Mouse (Mus musculus): Measurements from ENCODE around the gene Apeh. TPM values are rescaled to one million over a fixed set of nuclear protein-coding genes. Genes with fewer than 3 reads are reported as not detected.
A peak's percentile ranks its signal among the peaks of the same experiment; 100 is the strongest.

The Apeh gene
- total and polyA plus RNA-seq, 2 experiments: 53.3 to 116 TPM

- H3K4me3 ChIP-seq (ENCODE audit: insufficient read depth, low read depth, low read length): no peak overlapping the region
- peaks cover 20% of the 10 kb centered on the region; the same call in 1 of the 2 replicates for H3K36me3 ChIP-seq (ENCODE audit: control insufficient read depth, insufficient read depth, low read length)
- no peak overlapping the region for H3K9ac ChIP-seq (ENCODE audit: low read depth, low read length)
- no peak overlapping the region for H3K27ac ChIP-seq (replicated peaks; ENCODE audit: insufficient read depth, low read depth, low read length)
- TF ChIP-seq CTCF (IDR thresholded peaks at IDR 0.05; ENCODE audit: low read depth, low read length): peak; percentile 70
- TF ChIP-seq POLR2A (IDR thresholded peaks at IDR 0.05; ENCODE audit: extremely low read depth, insufficient read depth, low read length): no peak
- no peaks in the 10 kb centered on the region for H3K27me3 ChIP-seq (ENCODE audit: control insufficient read depth, insufficient read depth, low read length)
- H3K4me1 ChIP-seq (ENCODE audit: control insufficient read depth, insufficient read depth, low read length): peaks cover 11% of the 10 kb centered on the region
- no peaks in the 10 kb centered on the region for H3K79me2 ChIP-seq (ENCODE audit: control insufficient read depth, insufficient read depth, low read length)
- 31% methylated on average over 8 of the region's 8 CpGs for WGBS
- DNase-seq (ENCODE audit: extremely low read depth, low read depth, low spot score): peak; percentile 75
Measured at GRCm38 (mm10) chr9:108067900-108068299, 26.5 kb downstream of the Apeh start.

GRCm38 (mm10) chr9:108067199-108067598, 27.2 kb downstream of the Apeh start:
- Histone ChIP-seq H3K36me3 (ENCODE audit: control insufficient read depth, insufficient read depth, low read length) (peaks cover 24% of the 10 kb centered on the region; the same call in 1 of the 2 replicates), H3K9ac (ENCODE audit: low read depth, low read length) (no peak overlapping the region), H3K4me1 (ENCODE audit: control insufficient read depth, insufficient read depth, low read length) (peaks cover 5% of the 10 kb centered on the region), H3K27ac (replicated peaks; ENCODE audit: insufficient read depth, low read depth, low read length) (no peak overlapping the region), H3K79me2 (ENCODE audit: control insufficient read depth, insufficient read depth, low read length) (no peaks in the 10 kb centered on the region), H3K4me3 (ENCODE audit: insufficient read depth, low read depth, low read length) (no peak overlapping the region), H3K27me3 (ENCODE audit: control insufficient read depth, insufficient read depth, low read length) (no peaks in the 10 kb centered on the region)
- DNase-seq (ENCODE audit: extremely low read depth, low read depth, low spot score): no peak
- 97% methylated on average over 7 of the region's 7 CpGs for WGBS
- TF ChIP-seq CTCF (IDR thresholded peaks at IDR 0.05; ENCODE audit: low read depth, low read length) (no peak), POLR2A (IDR thresholded peaks at IDR 0.05; ENCODE audit: extremely low read depth, insufficient read depth, low read length) (no peak)

GRCm38 (mm10) chr9:108065491-108066011, 28.9 kb downstream of the Apeh start:
- no peak overlapping the region for H3K4me3 ChIP-seq (ENCODE audit: insufficient read depth, low read depth, low read length)
- 64% methylated on average over 5 of the region's 5 CpGs for WGBS
- H3K27me3 ChIP-seq (ENCODE audit: control insufficient read depth, insufficient read depth, low read length): no peaks in the 10 kb centered on the region
- H3K79me2 ChIP-seq (ENCODE audit: control insufficient read depth, insufficient read depth, low read length): no peaks in the 10 kb centered on the region
- H3K36me3 ChIP-seq (ENCODE audit: control insufficient read depth, insufficient read depth, low read length): peaks cover 20% of the 10 kb centered on the region; the same call in 1 of the 2 replicates
- DNase-seq (ENCODE audit: extremely low read depth, low read depth, low spot score): no peak
- no peak overlapping the region for H3K9ac ChIP-seq (ENCODE audit: low read depth, low read length)
- no peaks in the 10 kb centered on the region for H3K4me1 ChIP-seq (ENCODE audit: control insufficient read depth, insufficient read depth, low read length)
- no peak overlapping the region for H3K27ac ChIP-seq (replicated peaks; ENCODE audit: insufficient read depth, low read depth, low read length)
- TF ChIP-seq POLR2A (IDR thresholded peaks at IDR 0.05; ENCODE audit: extremely low read depth, insufficient read depth, low read length): no peak
- peak; percentile 75 for TF ChIP-seq CTCF (IDR thresholded peaks at IDR 0.05; ENCODE audit: low read depth, low read length)

DNA sequence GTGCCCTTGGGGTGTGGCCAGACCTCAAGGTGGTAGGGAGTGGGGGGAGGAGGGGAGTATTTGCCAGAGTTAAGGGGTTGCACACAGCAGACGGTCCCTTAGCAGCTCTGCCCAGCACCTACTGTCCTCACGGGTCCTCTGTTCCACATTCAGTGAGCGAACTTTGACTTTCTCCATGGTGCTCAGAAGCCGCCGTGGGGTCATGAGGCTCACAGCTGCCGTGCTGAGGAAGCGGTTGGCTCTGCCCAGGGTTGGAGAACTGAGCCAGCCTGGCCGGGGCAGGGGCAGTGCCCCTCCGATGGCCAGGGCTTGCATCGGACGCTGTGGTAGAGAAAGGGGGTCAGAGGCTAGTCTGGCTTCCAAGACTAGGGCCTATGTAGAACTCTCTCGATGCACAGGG, 31.0 kb downstream of the Apeh start:
- H3K36me3 ChIP-seq (ENCODE audit: control insufficient read depth, insufficient read depth, low read length): peaks cover 16% of the 10 kb centered on the region; the same call in 1 of the 2 replicates
- no peak overlapping the region for H3K9ac ChIP-seq (ENCODE audit: low read depth, low read length)
- 83% methylated on average over 12 of the region's 12 CpGs for WGBS
- TF ChIP-seq CTCF (IDR thresholded peaks at IDR 0.05; ENCODE audit: low read depth, low read length) (no peak), POLR2A (IDR thresholded peaks at IDR 0.05; ENCODE audit: extremely low read depth, insufficient read depth, low read length) (no peak)
- no peaks in the 10 kb centered on the region for H3K27me3 ChIP-seq (ENCODE audit: control insufficient read depth, insufficient read depth, low read length)
- H3K27ac ChIP-seq (replicated peaks; ENCODE audit: insufficient read depth, low read depth, low read length): no peak overlapping the region
- H3K4me1 ChIP-seq (ENCODE audit: control insufficient read depth, insufficient read depth, low read length): no peaks in the 10 kb centered on the region
- no peaks in the 10 kb centered on the region for H3K79me2 ChIP-seq (ENCODE audit: control insufficient read depth, insufficient read depth, low read length)
- DNase-seq (ENCODE audit: extremely low read depth, low read depth, low spot score): no peak
- no peak overlapping the region for H3K4me3 ChIP-seq (ENCODE audit: insufficient read depth, low read depth, low read length)

DNA sequence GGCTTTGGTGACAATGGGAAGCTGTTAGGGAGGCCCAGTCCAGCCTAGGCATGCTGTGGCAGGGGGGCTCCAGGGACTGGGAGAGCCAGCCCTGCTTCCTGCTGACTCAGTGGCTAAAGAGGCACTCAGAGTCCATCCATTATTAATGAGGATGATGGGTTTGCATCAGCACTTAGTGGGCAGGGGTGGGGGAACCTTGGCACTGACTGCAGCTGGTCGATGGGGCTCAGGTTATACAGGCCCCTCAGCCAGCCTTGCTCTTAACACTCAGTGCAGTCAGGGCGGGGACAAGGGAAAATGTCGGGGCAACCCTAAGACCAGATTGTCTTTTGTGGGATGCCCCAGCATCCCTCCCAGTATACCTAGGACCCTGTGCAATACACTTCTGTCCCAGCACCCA, 32.3 kb downstream of the Apeh start:
- H3K36me3 ChIP-seq (ENCODE audit: control insufficient read depth, insufficient read depth, low read length): peaks cover 16% of the 10 kb centered on the region; the same call in 1 of the 2 replicates

DNA sequence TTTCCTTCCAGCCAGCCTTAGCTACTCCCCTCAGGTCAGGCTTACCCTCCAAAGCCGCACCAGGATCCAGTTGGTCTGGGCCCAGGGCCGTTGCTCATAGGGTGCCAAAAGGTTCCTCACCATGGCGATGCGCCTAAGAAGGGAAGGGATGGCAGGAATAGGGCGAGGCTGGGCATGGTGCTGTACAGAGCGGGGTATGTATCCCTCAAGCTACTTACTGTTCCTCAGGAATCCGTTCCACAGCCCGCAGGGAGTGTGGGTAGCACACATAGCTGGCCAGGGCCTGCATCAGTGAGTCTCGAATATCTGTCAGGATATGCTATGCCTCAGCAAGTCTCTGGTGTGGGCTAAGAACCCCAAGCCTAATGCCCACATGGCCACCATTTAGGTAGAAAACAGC, 36.1 kb downstream of the Apeh start:
- 92% methylated on average over 9 of the region's 9 CpGs for WGBS
- no peak for DNase-seq (ENCODE audit: extremely low read depth, low read depth, low spot score)
- H3K4me1 ChIP-seq (ENCODE audit: control insufficient read depth, insufficient read depth, low read length): peaks cover 22% of the 10 kb centered on the region
- H3K27me3 ChIP-seq (ENCODE audit: control insufficient read depth, insufficient read depth, low read length): no peaks in the 10 kb centered on the region
- no peak overlapping the region for H3K9ac ChIP-seq (ENCODE audit: low read depth, low read length)
- H3K79me2 ChIP-seq (ENCODE audit: control insufficient read depth, insufficient read depth, low read length): no peaks in the 10 kb centered on the region
- H3K27ac ChIP-seq (replicated peaks; ENCODE audit: insufficient read depth, low read depth, low read length): no peak overlapping the region
- H3K4me3 ChIP-seq (ENCODE audit: insufficient read depth, low read depth, low read length): no peak overlapping the region
- peaks cover 12% of the 10 kb centered on the region; the same call in 1 of the 2 replicates for H3K36me3 ChIP-seq (ENCODE audit: control insufficient read depth, insufficient read depth, low read length)
- TF ChIP-seq POLR2A (IDR thresholded peaks at IDR 0.05; ENCODE audit: extremely low read depth, insufficient read depth, low read length) (no peak), CTCF (IDR thresholded peaks at IDR 0.05; ENCODE audit: low read depth, low read length) (no peak)

More for the DNA sequence above, 32.3 kb downstream of the Apeh start:
- Histone ChIP-seq H3K4me1 (ENCODE audit: control insufficient read depth, insufficient read depth, low read length) (peaks cover 7% of the 10 kb centered on the region), H3K27ac (replicated peaks; ENCODE audit: insufficient read depth, low read depth, low read length) (no peak overlapping the region), H3K79me2 (ENCODE audit: control insufficient read depth, insufficient read depth, low read length) (no peaks in the 10 kb centered on the region), H3K9ac (ENCODE audit: low read depth, low read length) (no peak overlapping the region), H3K4me3 (ENCODE audit: insufficient read depth, low read depth, low read length) (no peak overlapping the region), H3K27me3 (ENCODE audit: control insufficient read depth, insufficient read depth, low read length) (no peaks in the 10 kb centered on the region)
- 95% methylated on average over 3 of the region's 3 CpGs for WGBS
- DNase-seq (ENCODE audit: extremely low read depth, low read depth, low spot score): no peak
- TF ChIP-seq CTCF (IDR thresholded peaks at IDR 0.05; ENCODE audit: low read depth, low read length): no peak
- TF ChIP-seq POLR2A (IDR thresholded peaks at IDR 0.05; ENCODE audit: extremely low read depth, insufficient read depth, low read length): no peak
